Mouse (Mus musculus): ENCODE results near the gene Slc17a7.

The Slc17a7 gene

DNA sequence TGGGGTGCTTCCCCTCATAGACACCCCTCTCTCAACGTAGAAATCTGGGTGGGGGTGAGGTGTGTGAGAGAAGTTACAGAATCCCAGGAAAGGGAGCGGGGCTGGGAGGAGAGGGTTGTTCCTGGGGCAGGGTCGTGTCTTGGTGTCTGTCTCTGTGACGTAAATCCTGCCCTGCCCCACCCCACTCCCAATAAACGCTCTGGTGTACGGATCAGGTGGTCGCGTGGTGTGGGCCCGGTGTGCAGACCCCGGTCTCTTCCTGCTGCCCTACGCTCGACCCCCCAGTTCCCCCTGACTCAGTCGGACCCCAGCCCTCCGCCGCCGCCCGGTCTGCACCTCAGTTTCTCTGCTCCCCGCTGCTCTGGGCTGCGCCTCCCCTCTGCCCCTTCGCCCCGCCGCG lies 12.2 kb downstream of the Slc17a7 start:
- DNase-seq (ENCODE audit: low spot score in 2 of 2) = no peak

DNA sequence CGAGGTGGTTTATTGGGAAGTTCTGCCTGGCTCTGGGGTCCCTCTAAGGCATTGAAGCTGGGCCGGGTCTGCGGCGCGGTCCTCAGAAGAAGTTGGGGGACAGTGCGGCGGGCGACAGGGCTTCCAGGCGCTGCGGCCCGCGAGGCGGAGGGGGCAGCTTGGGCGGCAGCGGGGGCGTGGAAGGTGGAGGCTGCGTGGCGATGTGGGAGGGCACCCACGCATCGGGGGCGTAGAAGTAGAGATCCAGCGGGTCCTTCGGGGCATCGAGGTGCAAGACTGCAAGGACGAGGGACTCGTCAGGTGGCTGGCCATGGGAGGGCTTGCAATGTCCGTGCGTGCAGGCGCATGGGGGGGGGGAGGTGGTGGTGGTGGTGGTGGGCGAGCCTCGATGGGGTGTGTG lies 12.6 kb downstream of the Slc17a7 start:
- no peak for DNase-seq (ENCODE audit: low spot score in 2 of 2)

DNA sequence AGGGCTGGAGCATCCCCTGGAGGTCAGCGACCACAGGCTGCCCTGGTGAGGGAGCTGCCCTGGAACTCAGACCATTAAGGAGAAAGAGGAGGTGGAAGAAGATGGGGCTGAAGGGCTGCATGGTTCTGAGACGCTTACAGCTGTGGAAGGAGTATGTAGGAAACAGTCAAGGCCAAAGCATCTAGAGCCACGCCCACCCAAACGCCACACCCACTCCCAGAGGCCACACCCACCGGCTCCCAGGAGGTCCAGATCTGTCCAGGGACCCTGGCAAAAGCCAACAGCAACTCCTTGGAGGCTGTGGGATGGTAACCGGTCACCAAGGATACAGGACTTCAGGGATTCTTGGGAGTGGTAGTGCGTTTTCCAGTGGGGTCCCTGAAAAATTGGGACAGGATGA lies 14.8 kb downstream of the Slc17a7 start:
- no peak for DNase-seq (ENCODE audit: low spot score in 2 of 2)

DNA sequence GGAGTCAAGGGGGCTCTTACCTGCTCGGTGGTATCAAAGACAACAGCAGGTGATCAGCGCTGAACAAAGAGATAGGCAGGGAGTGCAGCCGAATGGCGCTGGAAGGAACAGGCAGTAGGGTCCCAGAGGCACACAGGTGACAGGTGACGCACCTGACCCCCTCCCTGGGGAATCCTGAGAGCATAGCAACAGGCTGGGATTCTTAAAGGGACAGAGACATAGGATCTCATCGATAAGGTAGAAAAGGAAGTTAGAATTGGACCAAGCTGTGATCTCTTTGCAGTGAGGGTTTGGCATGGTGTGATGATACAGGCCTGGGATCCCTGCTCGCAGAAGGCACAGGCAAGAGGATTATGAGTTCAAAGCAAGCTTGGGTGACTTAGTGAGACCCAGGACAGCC lies 15.7 kb downstream of the Slc17a7 start, which contains the start of gene Gfy:
Gene Gfy (minus strand): TSS at position 101 of the 400 bp plus-strand sequence.
- no peak for DNase-seq (ENCODE audit: low spot score in 2 of 2)

DNA sequence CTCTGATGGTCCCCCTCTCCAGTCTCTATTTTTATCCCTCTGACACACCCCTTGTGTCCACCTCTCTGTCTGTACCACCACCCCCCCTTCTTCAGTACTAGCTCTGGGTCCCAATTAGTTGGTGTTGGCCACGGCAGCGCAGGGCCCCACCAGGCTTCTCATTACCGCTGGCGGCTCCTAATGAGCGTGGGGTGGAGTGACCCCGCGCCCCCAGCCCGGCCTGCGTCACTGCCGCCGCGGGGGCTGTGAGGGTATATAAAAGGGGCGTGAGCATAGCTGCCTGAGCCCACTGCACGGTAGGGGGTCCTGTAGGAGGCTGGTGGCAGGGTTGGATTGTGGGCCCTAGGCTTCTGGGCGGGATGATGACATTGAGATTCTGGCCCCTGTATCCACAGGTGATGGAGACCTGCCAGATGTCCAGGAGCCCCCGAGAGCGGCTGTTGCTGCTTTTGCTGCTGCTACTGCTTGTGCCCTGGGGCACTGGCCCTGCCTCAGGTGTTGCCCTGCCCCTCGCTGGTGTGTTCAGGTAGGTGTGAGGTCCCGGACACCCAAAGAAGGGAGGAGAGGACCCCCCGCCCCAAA lies 17.2 kb downstream of the Slc17a7 start, which contains the start of gene Pth2:
Gene Pth2 (plus strand): TSS at position 100 of the 582 bp plus-strand sequence.
- DNase-seq (ENCODE audit: low spot score in 2 of 2) = no peak

DNA sequence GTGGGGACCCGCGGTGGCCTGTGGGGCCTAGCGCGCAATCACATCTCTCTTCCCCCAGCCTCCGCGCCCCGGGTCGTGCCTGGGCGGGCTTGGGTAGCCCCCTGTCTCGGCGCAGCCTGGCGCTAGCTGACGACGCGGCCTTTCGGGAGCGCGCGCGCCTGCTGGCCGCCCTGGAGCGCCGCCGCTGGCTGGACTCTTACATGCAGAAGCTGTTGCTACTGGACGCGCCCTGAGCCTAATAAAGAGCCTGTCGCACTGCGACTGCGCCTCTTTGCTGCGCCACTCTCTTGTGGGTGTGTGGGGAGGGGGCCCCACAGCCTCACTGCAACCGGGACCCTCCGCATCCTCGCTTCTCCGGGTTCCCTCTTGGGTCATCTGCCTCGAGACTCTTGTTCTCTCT lies 17.8 kb downstream of the Slc17a7 start:
- DNase-seq (ENCODE audit: low spot score in 2 of 2) = no peak

DNA sequence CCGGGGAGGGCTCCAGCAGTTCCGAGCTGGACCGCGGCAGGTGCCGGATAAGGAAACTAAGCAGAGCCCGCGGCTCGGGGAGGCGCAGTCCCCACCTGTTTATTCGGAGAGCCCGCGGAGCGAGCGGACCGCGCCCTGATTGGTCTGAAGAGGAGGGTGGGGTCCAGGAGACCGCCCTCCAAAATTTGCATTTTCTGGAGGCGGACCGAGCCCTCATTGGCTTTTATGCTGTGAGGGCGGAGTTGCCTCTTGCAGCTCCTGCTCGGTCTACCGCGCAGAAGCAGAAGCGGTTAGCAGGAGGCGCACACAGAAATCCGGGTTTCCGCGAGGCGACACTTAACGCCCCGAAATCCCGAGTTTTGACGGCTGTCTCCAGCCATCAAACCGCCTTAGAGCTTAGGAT lies 18.5 kb downstream of the Slc17a7 start:
- DNase-seq (ENCODE audit: low spot score in 2 of 2) = peak; percentile 86 to 91

DNA sequence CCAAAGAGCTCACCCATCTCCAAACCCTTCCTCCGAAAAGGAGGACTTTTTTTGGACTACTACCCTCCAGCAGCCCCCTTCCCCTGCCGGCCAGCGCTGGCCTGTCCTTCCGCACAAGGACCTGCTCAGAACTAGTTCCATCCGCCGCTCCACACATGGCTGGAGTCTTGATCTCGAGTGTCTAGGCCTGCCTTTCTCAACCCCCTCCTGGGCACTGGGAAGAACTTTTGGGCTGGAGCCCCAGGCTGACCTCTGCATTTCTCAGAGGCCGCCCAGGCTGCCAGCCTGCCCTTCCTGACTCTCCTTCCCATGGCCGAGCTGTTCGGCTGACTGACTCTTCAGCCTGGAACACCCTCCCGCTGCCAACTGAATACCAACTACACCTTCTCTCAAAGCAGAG lies 18.9 kb downstream of the Slc17a7 start:
- no peak for DNase-seq (ENCODE audit: low spot score in 2 of 2)

DNA sequence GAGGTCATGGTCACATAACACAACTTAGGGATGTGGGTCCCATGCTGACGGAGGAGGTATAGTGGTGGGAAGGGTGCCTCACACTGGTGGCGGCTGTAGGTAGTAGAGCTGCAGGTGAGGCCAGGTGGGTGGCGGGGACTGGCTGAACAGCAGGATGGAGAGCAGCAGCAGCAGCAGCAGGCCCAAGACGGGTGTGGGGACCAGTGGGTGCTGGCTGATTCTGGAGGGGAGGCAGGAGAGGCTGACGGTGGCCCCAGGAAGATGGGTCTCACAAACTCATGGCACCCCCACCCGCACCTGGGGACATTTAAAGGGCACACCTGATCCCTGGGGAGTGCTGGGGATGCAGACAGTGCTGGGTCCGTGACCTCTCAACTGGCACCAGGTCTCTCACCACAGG lies 19.9 kb downstream of the Slc17a7 start:
- DNase-seq (ENCODE audit: low spot score in 2 of 2) = no peak

DNA sequence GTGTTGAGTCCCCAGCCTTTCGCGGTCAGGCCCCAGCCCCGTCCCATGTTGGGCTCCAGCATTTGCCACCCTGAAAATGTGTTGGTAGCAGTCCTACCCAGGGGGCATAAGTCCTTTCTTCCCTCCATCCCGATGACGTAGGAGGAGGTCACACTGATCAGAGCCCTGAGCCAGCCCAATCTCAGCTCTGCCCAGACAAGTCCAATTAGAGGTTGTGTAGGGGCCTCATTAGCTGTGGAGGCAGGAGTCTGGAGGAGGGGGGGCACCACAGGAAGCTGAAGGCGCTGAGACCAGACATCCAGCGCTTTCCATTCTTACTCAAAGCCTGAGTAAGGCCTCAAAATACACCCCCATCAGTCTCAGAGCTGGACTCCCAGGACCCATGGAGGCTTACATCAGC lies 22.2 kb downstream of the Slc17a7 start:
- no peak for DNase-seq (ENCODE audit: low spot score in 2 of 2)

DNA sequence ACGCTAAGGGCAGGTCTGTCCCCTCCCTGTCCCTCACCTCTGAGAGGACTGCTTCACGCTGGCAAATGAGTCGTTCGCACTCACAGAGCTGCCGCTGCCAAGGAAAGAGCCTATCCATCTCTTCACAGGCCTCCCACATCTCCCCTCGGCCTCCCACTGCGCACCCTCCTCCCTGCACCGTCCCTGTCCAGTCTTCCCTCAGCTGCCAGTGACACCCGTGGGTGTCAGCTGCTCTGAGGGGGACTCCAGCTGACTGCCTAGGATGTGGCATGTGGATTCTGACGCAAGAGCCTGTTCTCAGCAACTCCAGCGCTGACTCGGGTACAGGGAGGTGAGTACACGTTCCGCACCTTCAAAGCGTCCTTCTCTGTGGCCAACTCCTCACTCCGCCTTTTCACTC lies 25.9 kb downstream of the Slc17a7 start:
- no peak for DNase-seq (ENCODE audit: low spot score in 2 of 2)

DNA sequence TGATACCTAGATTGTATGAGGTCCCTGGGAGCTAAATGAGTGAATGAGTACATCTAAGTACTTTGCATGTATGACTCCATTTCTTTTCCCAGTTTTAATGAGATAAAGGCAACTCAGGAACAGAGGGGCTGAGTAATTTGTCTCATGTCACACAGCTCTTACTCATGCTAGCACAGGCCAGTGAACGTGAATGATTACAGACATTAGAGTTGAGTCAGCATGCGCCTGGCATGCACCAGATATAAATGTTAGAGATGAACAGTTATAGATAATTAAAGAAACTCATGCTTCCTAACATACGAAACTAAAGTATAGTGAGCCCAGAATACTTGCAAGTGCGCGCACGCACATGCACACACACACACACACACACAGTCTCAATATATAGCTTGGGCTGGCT lies 26.4 kb downstream of the Slc17a7 start:
- no peak for DNase-seq (ENCODE audit: low spot score in 2 of 2)

DNA sequence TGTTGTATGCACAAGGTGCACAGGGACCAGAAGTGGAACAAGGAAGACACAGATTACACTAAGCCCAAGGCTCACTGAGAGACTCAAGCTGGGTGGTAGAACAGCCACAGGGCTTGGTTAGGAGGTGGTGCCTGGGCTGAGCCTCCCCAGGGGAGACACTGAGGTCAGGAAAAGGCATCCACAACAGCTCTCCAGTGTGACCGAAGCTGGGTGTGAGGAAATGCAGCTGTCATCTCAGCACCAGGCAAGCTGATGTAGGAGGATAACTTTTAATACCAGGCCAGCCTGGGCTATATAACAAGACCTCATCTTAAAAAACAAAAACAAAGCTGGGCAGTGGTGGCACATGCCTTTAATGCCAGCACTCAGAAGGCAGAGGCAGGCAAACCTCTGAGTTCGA lies 27.4 kb downstream of the Slc17a7 start:
- DNase-seq (ENCODE audit: low spot score in 2 of 2) = no peak

DNA sequence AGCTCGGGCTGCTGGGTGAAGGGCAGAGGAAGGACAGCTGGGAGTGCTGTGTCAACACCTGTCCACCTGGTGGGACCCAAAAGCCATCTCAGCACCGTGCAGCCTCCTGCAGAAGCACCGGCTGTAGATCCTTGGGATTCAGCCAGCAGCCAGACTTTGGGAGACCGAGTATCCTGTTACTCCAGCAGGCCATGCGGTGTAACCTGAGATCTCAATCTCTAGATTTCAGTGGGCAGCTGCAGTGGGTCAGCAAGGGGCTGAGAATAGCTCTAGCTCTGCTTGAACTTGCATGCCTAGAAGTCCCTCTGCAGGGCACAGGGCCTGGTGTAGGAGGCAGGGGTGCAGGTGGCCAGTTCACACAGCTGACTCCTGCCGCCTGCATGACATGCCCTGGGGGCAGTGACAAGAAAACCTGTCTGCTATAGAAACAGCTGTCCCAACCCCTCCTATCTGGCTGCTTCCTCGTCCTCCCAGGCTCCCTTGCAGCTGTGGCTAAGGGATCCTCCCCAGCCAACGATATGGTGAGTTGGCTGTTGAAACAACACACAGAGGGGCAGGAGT lies 28.1 kb downstream of the Slc17a7 start:
- no peak for DNase-seq (ENCODE audit: low spot score in 2 of 2)

DNA sequence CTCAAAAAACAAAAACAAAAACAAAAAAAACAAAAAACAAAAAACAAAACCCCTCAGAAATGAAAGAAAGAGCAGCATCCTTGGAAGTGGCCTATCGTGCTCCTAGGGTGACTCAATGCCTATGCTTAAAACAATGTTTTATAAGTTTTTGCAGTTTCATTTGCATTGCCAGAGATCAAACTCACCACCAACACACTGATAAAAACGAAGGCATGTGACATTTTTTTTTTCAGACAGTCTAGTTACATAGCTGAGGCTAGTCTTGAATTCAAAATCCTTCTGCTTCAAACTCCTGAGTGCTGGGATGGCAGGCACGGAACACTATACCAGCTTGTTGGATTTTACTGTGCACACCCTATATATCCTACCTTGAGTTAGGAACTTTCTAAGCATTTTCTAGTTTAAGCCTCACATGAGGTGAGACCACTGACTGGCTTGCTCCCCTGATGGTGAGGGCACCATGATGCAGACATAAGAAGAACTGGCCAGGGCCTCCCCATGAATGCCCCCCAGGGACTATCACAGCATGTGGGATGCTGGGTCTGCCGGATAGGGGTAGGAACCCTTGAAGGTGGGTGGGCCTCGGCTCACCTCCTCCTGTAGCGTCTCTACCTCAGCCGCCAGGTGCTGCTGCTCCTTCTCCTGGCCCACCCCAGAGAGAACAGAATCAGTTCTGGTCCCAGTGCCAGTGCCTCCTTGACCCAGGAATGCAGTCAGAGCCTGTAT lies 29.0 kb downstream of the Slc17a7 start:
- no peak for DNase-seq (ENCODE audit: low spot score in 2 of 2)

DNA sequence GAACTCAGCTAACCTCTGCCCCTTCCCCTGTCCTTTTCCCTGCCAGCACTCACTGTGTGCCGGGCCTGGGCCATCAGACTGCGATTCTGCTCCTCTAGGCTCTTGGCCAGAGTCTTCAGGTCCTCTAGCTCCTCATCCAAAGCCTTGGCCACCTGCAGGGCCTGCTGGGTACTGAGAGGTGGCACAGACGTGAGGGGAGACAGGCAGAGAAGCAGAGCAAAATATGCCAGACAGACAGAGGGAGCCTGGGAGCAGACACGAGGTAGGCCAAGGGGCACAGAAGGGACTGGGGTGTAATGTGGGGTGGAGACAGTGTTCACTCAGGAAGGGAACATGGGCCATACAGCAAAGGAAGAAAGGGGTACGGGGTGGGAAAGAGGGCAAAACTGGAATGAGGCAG lies 29.7 kb downstream of the Slc17a7 start:
- no peak for DNase-seq (ENCODE audit: low spot score in 2 of 2)

DNA sequence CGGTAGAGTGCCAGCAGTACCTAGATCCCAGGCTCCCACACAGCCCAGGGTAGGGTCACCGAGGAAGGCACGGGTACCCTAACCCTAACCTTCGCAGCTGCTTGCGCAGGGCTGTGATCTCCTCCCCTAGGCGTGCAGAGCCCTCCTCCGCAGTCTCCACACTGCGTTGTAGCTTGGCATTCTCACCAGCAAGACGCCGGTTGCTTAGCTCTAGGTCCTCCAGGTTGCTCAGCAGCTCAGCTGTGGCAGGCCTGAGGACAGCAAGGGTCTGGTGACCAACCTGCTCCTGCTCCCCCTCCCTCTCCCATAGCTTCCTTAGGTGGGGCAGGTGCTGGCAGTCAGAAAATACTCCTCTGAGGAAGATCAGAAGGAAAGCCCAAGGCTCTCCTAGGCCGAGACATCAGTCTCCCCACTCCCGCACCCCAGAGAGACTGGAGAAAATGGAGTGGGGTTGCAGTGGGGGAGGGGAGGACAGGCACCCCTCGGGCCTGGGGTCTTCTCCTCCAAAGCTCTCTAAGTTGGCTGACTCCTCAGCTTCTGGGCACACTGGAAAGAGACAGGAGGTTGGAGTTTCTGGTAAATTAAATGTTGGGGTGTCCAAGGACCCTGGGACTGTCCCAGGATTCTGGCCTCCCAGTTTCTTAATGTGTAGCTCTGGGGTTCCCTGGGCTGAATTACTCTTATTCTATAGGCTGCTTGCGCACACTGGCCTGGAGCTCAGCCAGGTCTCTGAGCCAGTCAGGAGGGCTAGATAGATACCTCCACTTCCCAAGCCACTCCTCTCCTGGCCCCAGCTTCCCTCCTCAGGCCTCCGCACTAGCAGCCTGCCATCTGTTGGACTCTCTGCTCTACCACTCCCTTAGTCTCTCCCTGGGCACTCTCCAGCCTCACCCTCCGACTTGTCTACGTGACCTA lies 30.4 kb downstream of the Slc17a7 start:
- DNase-seq (ENCODE audit: low spot score in 2 of 2) = no peak

DNA sequence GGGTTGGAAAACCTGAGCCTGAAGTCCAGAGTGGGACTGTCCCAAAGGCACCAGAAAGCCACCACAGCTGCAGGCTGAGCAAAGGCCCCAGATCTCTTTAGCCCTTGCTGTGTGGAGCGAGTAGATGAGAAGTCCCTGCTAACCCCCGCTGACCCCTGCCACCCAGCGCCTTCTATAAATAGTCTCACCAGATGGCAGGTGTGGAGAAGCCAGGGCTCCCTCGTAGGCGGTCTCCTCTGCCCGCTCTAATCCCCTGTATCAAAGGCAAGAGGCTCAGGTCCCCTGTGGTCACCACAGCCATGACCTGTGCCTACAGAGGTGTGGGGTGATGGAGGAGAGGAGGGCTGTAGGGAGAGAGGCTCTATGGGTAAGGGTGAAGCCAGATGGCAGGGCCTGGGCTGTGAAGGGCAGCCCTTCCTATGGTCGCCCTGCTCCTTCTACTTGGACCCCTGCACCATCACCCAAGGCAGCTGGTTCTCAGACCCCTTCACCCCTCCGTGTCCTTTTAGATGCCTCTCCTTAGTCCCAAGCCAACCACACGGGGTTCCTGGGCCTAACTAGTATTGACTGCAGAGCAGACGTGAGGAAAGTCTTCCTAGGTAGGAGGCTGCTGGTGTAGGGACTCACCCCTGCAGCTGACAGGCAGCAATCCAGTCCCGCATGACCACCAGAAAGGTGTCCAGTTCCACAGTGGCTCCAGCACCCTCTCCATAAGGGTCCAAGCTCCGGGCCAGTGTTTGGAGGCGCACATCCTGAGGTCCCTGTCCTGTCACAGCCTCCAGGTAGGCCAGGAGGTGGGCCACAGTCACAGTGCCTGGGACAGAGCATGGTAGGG lies 31.8 kb downstream of the Slc17a7 start:
- no peak for DNase-seq (ENCODE audit: low spot score in 2 of 2)

DNA sequence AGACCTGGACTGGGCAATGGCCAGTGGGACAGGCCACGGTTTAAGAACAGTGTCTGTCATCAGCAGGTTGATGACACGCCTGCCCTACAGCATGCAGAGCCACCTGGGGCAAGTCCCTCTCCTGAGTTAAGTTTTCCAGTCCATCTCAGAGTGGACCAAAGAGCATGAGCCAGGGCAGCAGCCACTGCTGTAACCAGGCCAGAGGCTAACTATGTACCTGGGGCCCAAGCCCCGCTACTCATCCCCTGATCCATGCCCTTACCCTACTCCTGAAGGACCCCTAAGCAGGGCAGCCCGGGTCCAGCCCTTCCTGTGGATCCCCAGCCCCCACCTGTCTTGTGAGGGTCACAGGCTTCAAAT lies 32.4 kb downstream of the Slc17a7 start:
- no peak for DNase-seq (ENCODE audit: low spot score in 2 of 2)

DNA sequence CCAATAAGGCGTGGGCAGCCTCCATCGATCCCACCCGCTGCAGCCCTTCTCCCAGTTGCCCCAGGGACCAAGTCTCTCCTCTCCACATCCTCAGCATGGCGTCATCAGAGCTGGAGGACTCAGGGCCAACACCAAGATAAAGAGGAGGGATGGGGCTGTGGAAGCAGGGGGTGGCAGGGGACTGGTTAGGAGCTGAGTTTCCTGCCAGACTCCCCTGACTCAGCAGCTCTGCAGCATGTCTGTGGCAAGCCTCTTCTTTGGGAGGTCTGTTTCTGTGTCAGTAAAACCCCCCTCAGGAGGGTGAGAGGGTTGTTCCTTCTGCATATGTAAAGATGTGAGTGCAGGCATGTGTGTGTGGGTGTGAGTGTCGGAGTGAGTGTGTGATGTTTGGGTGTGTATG lies 33.2 kb downstream of the Slc17a7 start:
- no peak for DNase-seq (ENCODE audit: low spot score in 2 of 2)

DNA sequence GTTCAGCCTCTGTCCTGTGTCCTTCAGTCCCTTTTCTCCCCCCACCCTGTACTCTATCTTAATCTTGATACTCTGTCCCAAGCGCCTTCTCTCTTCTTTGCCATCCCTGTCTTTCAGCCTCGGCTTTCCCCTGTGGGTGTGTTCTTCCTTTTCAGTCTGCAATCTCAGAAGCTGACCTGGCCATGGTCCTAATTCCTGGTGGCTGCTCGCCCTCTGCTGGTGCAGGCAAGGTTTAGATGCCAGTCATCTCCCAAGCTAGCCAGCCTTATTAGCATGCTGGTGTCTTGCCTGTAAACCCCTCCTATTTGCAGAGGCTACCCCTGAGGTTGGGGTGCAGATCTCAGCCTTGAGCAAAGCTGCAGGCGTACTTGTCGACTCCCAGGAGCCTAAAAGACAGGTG lies 34.7 kb downstream of the Slc17a7 start:
- DNase-seq (ENCODE audit: low spot score in 2 of 2) = peak in 1 of 2 experiments; percentile 61

Data from heart, adult 9 months (tissue).